Mouse (Mus musculus) liver, adult 2 months (tissue): ENCODE results near the gene Ficd.

ENCODE experiments used
- CTCF ChIP-seq: fragments of 200-500 bp; IDR thresholded peaks from 2 replicates; pipeline ENCODE4 v1.5.1; 2011; ENCODE audit warnings: low read depth, low read length, control low read depth
- POLR2A ChIP-seq: fragments of 200-500 bp; IDR thresholded peaks from 2 replicates; pipeline ENCODE4 v1.6.1; 2011; ENCODE audit warnings: low read length, control low read depth; ENCODE audit not compliant: insufficient read depth; ENCODE audit errors: extremely low read depth

DNA sequence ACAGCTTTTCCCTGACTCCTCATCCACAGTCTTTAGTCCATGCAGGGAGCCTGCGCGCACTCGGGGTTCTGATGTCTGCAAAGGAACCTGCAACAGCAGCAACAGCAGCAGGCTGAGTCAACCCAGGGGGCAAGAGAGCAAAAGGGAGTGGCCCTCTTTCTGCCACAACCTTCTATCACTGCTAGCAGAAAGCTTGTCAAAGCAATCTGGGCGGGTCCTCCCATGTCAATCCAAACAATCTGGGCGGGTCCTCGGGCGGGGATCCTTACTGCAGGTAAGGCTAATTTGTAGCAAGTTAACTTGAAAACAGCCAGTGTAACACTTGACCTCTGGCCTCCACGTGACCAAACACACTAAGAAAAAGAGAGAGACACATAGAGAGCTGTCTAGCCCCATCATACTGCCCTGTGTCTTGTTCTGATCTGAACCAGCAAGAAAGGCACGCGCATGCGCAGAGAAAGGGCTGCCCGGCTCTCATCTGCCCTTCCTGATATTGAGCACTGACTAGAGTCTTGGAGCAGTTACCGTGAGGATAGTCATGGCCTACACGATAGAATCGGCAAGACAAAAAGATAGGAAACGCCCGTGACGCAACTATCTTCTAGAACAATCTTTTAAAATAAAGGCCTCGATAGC, 35.1 kb upstream of the Ficd start:
- TF ChIP-seq CTCF = no peak
- no peak for TF ChIP-seq POLR2A
